Mouse (Mus musculus) heart, adult 10 weeks (tissue): Measurements from ENCODE around the gene Myh7b. TPM values are rescaled to one million over a fixed set of nuclear protein-coding genes. Genes with fewer than 3 reads are reported as not detected.

ENCODE experiments used
- polyA plus RNA-seq: library from polyadenylated mRNA; stranded (reverse); fragments of 350-450 nt; fragmentation: Illumina TruSeq; extraction: RNeasy Lipid Tissue Mini Kit (QIAGEN cat#74804); gene quantifications from one replicate; pipeline ENCODE4 v1.2.3, GENCODE M21; 2014; ENCODE audit warnings: low read depth, low replicate concordance

Myh7b gene
- polyA plus RNA-seq, result 81.8 TPM

DNA sequence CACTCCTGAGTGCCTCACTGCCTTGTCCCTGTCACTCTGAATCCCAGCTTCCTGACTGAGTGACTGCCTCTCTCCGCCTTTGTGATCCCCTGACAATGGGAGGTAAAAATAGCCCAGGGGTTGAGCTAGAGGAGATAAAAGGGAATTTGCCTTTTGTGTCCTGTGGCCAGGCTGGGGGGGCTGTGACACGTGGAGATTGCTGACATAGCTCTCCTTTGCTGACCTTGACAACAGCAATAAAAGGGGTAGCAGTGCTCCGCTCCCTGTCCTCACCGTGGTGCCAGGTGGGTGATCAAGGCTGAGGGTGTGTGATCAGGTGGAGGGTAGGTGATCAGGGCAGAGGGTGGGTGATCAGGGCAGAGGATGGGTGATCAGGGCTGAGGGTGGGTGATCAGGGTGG lies at the start of gene Myh7b:
Myh7b (plus strand) TSS at position 235 of the 400 bp plus-strand sequence.

GRCm38 (mm10) chr2:155592137-155592853 lies 18.7 kb upstream of the Myh7b start, which contains the start of gene Gss:
Gene Gss (minus strand): TSS chr2:155592810.

Other genes starting within 250 kb of the Myh7b start
- gene Trp53inp2, start 230.2 kb upstream of the Myh7b start, polyA plus RNA-seq, result 449 TPM
- gene Ncoa6, start 137.3 kb upstream of the Myh7b start, polyA plus RNA-seq, result 18.3 TPM
- 38.2 TPM for gene Acss2, start 93.3 kb upstream of the Myh7b start, polyA plus RNA-seq
- gene Ggt7, start 93.0 kb upstream of the Myh7b start, polyA plus RNA-seq, result 1.6 TPM
- gene Gss, start 18.4 kb upstream of the Myh7b start, polyA plus RNA-seq, result 15.9 TPM
- 92.4 TPM for gene Trpc4ap, start 81.2 kb downstream of the Myh7b start, polyA plus RNA-seq
- gene Edem2, start 118.3 kb downstream of the Myh7b start, polyA plus RNA-seq, result 13.9 TPM
- gene Gm17581, start 124.7 kb downstream of the Myh7b start, polyA plus RNA-seq, result not detected
- gene Procr, start 139.9 kb downstream of the Myh7b start, polyA plus RNA-seq, result 1.9 TPM
- gene Mmp24, start 164.1 kb downstream of the Myh7b start, polyA plus RNA-seq, result not detected
- gene BC029722, start 208.2 kb downstream of the Myh7b start, polyA plus RNA-seq, result 41.8 TPM
- 35.1 TPM for gene Eif6, start 215.7 kb downstream of the Myh7b start, polyA plus RNA-seq
- not detected for gene Fam83c, start 223.6 kb downstream of the Myh7b start, polyA plus RNA-seq